Mouse (Mus musculus): ENCODE measurements at regions not wholly inside any gene's neighbourhood (a gene's known extent, or its start where the extent isn't known, plus 50 kb on each side); places are given as distances from the start of the nearest gene placed in this dataset.
A peak's percentile ranks its signal among the peaks of the same experiment; 100 is the strongest.

- H3K4me1 ChIP-seq (ENCODE audit: control insufficient read depth, insufficient read depth, low read length): no peaks in the 10 kb centered on the region
- no peak overlapping the region for H3K4me3 ChIP-seq (ENCODE audit: insufficient read depth, low read length)
- TF ChIP-seq CTCF (IDR thresholded peaks at IDR 0.05; ENCODE audit: extremely low read depth, insufficient read depth, low read length): 0 out of 2 replicates have a peak, but pooled peaks have one; percentile 6
- no peak for TF ChIP-seq POLR2A (IDR thresholded peaks at IDR 0.05; ENCODE audit: extremely low read depth, insufficient read depth, low read length)
- H3K27ac ChIP-seq (ENCODE audit: insufficient read depth, low read length): no peak overlapping the region
These were observed 73.1 kb upstream of the Cpm start for GRCm38 (mm10) chr10:117556027-117556789.

DNA sequence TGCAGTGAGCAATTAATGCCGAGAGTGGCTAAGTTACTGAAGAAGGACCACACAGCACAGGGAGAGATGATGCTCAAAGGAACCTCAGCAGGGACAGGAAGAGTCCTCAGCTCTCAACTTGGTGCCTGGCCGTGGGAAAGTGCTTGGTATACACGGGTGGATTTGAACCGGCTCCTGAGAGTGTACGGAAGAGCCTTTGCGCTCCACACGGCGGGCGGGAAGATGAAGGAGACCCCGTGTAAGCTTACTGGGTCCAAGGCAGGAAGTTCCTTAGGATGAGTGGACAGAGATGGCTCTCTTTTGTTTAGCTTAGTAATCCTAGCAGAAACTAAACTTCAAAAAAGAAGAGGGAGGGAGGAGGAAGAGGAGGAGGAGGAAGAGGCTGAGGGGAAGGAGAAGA lies 73.8 kb upstream of the Cpm start:
- H3K27ac ChIP-seq (ENCODE audit: insufficient read depth, low read length): no peak overlapping the region
- no peak overlapping the region for H3K4me3 ChIP-seq (ENCODE audit: insufficient read depth, low read length)
- H3K4me1 ChIP-seq (ENCODE audit: control insufficient read depth, insufficient read depth, low read length): no peaks in the 10 kb centered on the region
- TF ChIP-seq POLR2A (IDR thresholded peaks at IDR 0.05; ENCODE audit: extremely low read depth, insufficient read depth, low read length): no peak
- no peak for TF ChIP-seq CTCF (IDR thresholded peaks at IDR 0.05; ENCODE audit: extremely low read depth, insufficient read depth, low read length)

- TF ChIP-seq CTCF (IDR thresholded peaks at IDR 0.05; ENCODE audit: extremely low read depth, insufficient read depth, low read length) (no peak), POLR2A (IDR thresholded peaks at IDR 0.05; ENCODE audit: extremely low read depth, insufficient read depth, low read length) (no peak)
- Histone ChIP-seq H3K4me1 (ENCODE audit: control insufficient read depth, insufficient read depth, low read length) (no peaks in the 10 kb centered on the region), H3K27ac (ENCODE audit: insufficient read depth, low read length) (no peak overlapping the region), H3K4me3 (ENCODE audit: insufficient read depth, low read length) (no peak overlapping the region)
These were observed 74.3 kb upstream of the Cpm start for GRCm38 (mm10) chr10:117555044-117555443.

DNA sequence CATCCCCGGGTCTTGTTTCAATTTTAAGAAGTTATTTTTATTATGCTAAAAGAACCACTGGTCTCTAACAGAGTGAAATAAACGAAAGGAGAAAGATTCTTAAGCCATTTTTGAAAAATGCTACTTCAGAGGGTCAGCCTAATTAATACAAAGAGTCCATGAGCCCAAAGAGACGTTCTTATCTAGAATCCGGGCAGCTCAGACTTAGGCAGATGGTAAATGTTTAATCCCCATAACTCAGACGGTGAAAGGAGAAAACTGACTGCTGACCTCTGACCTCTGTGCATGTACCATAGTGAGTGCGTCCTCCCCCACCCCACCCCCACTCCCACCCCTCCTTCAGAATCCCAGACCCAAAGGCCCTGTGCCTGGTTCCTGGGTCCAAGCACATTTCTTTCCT lies 74.8 kb upstream of the Cpm start:
- H3K4me1 ChIP-seq (ENCODE audit: control insufficient read depth, insufficient read depth, low read length): no peaks in the 10 kb centered on the region
- TF ChIP-seq CTCF (IDR thresholded peaks at IDR 0.05; ENCODE audit: extremely low read depth, insufficient read depth, low read length) (no peak), POLR2A (IDR thresholded peaks at IDR 0.05; ENCODE audit: extremely low read depth, insufficient read depth, low read length) (no peak)
- H3K4me3 ChIP-seq (ENCODE audit: insufficient read depth, low read length): no peak overlapping the region
- H3K27ac ChIP-seq (ENCODE audit: insufficient read depth, low read length): no peak overlapping the region

DNA sequence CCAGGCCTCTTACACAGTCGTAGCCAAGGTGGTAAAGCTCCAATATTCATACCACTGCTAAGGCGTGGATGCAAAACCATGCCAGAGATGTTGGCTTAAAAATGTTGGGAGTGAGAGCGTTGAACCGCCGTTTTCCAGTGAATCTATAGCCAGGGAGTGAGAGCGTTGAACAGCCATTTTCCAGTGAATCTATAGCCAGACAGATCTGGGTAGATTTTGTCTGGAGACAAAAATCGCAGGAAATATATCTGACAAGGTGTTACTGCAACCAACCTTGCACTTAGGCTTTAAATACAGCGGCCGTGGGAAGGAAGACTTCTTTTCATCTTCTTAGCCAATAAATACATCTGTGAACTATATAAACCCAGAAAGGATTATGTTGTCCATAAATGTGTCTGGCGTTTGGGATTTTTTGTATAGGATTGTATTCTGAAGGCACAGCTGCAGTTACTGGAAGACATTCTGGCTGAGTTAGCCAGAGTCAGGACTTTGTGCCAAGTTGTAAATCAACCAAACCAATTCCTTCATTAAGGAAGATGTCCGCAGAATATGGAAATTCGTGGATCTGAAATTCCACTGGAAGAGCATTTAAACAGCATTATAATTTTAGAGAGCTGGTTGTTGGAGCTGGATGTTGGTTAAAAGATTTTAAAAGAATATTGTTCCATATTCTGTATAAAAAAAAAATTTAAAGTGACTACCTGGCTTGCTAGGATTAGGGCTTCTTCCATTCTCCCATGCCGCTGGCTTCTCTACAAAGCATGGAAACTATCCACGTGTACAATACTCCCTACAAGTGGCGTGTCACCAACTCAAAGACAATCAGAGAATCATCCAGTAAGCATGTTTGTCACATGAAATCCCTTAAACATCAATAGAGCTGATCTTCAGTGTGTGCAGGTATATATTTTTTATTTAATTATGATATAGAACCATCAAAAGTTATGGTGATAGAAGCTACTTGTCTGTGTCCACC lies 75.8 kb upstream of the Cpm start:
- TF ChIP-seq CTCF (IDR thresholded peaks at IDR 0.05; ENCODE audit: extremely low read depth, insufficient read depth, low read length) (no peak), POLR2A (IDR thresholded peaks at IDR 0.05; ENCODE audit: extremely low read depth, insufficient read depth, low read length) (no peak)
- Histone ChIP-seq H3K27ac (ENCODE audit: insufficient read depth, low read length) (no peak overlapping the region), H3K4me3 (ENCODE audit: insufficient read depth, low read length) (no peak overlapping the region), H3K4me1 (ENCODE audit: control insufficient read depth, insufficient read depth, low read length) (no peaks in the 10 kb centered on the region)

GRCm38 (mm10) chr10:117552049-117552652 lies 77.1 kb upstream of the Cpm start:
- no peak overlapping the region for H3K4me3 ChIP-seq (ENCODE audit: insufficient read depth, low read length)
- H3K4me1 ChIP-seq (ENCODE audit: control insufficient read depth, insufficient read depth, low read length): no peaks in the 10 kb centered on the region
- TF ChIP-seq POLR2A (IDR thresholded peaks at IDR 0.05; ENCODE audit: extremely low read depth, insufficient read depth, low read length): no peak
- no peak for TF ChIP-seq CTCF (IDR thresholded peaks at IDR 0.05; ENCODE audit: extremely low read depth, insufficient read depth, low read length)
- H3K27ac ChIP-seq (ENCODE audit: insufficient read depth, low read length): no peak overlapping the region

DNA sequence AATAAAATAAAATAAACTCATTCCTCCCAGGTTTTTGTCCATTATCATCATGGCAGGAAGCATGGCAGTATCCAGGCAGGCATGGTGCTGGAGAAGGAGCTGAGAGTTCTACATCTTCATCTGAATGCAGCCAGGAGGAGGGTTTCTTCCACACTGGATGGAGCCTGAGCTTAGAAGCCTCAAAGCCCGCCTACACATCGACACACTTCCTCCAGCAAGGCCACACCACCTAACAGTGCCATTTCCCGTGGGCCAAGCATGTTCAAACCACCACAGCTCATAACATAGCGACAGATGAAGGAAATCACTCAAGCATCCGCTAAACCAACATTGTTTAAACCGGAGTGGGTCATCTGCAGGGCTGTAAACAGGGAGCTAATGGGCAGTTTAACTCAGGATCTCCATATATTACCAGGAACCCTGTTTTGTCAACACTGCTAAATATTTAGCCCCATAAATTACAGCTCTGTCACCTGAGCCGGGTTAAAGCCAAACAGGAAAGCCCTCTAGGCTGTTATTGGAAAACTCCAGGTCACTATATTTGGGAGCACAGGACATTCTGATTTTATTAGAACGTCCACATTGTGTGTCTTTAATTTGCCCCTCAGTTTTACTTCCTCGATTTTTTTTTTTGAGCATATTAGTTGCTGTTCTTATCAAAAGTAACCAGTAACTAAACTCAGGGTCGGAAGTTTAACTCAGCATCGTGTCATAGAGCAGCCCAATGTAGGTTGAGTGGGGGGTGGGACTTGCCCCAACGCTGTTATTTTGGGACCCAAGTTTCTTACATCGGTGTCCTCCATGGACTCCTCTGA lies 77.9 kb upstream of the Cpm start:
- TF ChIP-seq POLR2A (IDR thresholded peaks at IDR 0.05; ENCODE audit: extremely low read depth, insufficient read depth, low read length): no peak
- no peak for TF ChIP-seq CTCF (IDR thresholded peaks at IDR 0.05; ENCODE audit: extremely low read depth, insufficient read depth, low read length)
- no peak overlapping the region for H3K27ac ChIP-seq (ENCODE audit: insufficient read depth, low read length)
- no peaks in the 10 kb centered on the region for H3K4me1 ChIP-seq (ENCODE audit: control insufficient read depth, insufficient read depth, low read length)
- H3K4me3 ChIP-seq (ENCODE audit: insufficient read depth, low read length): no peak overlapping the region

DNA sequence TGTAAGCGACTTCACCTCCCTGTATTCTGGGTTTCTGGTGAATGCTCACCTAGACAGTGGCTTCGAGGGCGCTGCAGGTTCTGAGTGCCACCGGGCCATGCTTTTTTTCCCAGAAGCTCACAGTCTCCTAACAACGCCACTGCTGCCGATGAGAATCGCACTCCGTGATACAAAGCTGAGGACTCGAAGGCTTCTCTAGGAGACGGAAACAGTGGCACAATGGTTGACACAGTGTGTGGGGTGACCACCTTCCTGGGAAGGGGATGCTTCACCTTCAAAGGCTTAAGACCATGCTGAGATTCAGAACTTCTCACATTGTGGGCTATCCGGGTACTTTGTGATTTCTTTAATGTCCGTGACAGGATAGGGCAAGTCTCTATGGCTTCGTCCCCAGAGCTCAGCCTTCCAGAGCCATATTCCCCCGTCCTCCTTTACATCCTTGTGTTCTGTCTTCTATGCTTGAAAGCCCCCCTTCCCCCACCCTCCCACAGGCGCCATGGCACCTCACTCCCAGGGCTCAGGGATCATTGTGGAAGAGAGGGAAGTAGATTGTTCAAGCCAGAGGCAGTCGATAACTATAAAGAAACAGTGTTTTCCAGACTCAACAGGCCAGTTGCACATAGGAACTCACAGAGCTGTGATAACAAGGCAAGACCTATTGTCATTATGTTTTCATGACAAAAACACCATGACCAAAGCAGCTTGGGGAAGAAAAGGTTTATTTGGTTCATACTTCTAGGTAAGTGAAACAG lies 79.3 kb upstream of the Cpm start:
- Histone ChIP-seq H3K27ac (ENCODE audit: insufficient read depth, low read length) (no peak overlapping the region), H3K4me1 (ENCODE audit: control insufficient read depth, insufficient read depth, low read length) (no peaks in the 10 kb centered on the region), H3K4me3 (ENCODE audit: insufficient read depth, low read length) (no peak overlapping the region)
- TF ChIP-seq CTCF (IDR thresholded peaks at IDR 0.05; ENCODE audit: extremely low read depth, insufficient read depth, low read length) (no peak), POLR2A (IDR thresholded peaks at IDR 0.05; ENCODE audit: extremely low read depth, insufficient read depth, low read length) (no peak)
